Mouse (Mus musculus) layer of hippocampus, adult 2 months (tissue): Measurements from ENCODE around the gene Vmn2r84. TPM values are rescaled to one million over a fixed set of nuclear protein-coding genes. Genes with fewer than 3 reads are reported as not detected.
"Not testable (repeated sequence)": the region's sequence is repeated elsewhere in the genome, so short reads cannot be mapped to it uniquely, and the experiment has no call there.

Experiments
- DNase-seq, 2 experiments: peaks; one replicate each; pipeline ENCODE4 v3.0.0; 2022; ENCODE audit warnings: low spot score in 2 of 2
- H3K27ac ChIP-seq: fragments of 200-600 bp; 2 replicates; pipeline ENCODE4 v1.8.1; 2022
- H3K4me3 ChIP-seq: fragments of 200-600 bp; 2 replicates; pipeline ENCODE4 v1.8.1; 2022; ENCODE audit warnings: mild to moderate bottlenecking
- CTCF ChIP-seq: fragments of 200-600 bp; conservative IDR thresholded peaks from 2 replicates; pipeline ENCODE4 v1.8.1; 2022; ENCODE audit warnings: antibody characterized with exemption, mild to moderate bottlenecking, moderate library complexity
- long read RNA-seq, 2 experiments: library from polyadenylated mRNA; stranded (forward); transcript quantifications; one replicate each; pipeline ENCODE4 v2.0.0; 2021; ENCODE audit warnings: borderline mapping rate in 2 of 2
- total RNA-seq, 2 experiments: library from RNA; stranded (reverse); gene quantifications; 2 replicates each; pipeline ENCODE4 v1.2.3; 2021

Gene Vmn2r84
- total RNA-seq, result under 1 TPM; 0.13 to 0.20 TPM
- long read RNA-seq, experiment 1, partial matches to known transcripts, result 0 of 1 reads
- long read RNA-seq, experiment 1, other reads (novel, unspliced or antisense), result 1 of 1 reads
- long read RNA-seq, experiment 2, result 0 reads

DNA sequence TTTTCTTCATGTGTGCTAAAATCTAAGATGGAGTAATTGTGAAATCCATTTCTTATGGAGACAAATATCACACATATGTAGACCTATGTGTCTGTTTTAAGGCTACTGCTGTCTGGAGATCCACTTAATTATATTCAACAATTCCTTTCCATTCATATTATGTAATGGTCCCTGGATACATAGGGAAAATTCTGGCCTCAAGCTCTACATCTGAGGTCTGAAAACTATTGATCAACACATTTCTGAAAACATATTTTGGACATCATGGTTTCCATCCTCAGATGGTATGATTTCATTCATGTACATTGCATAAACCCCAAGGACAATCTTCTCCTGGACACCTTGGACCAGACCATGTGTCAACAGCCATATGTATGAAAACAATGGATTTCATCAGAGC is at the start of gene Vmn2r84:
Vmn2r84 (minus strand) TSS at position 101 of the 400 bp plus-strand sequence.
- no peak within 1 kb of the TSS for H3K27ac ChIP-seq
- H3K4me3 ChIP-seq, result no peak within 1 kb of the TSS
- no peak for TF ChIP-seq CTCF
- no peak for DNase-seq

DNA sequence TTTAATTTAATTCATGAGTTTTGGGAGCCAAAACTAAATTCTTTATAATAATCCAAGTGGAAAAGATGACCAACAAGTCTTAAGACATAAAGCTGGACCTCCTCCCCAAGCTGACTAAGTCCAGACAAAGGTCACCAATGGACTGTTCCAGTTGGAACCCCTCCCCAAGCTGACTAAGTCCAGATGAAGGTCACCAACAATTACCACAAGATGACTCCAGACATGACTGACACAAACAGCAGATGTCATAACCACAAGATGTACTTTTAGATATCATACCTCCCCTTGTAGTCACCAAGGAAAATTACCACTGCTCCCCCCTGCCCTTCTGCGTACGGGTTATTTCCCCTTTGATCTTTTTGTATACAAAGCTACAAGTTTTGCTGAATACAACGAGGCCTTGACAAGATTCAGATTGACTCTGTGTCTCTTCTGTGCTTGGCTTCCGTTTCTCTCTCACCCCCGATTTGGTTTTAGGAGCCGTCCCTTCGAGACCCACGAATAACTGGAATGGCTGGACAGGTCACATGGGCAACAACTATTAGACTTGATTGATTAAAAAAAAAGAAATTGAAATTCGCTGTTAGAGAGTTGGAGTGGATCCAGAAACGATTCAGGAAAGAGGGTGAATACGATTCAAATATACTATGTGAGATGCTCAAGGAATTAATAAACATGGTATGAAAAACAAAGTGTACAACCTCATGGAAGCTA is 40.2 kb upstream of the Vmn2r84 start:
- H3K27ac ChIP-seq, DNase-seq, H3K4me3 ChIP-seq: not testable (repeated sequence)

DNA sequence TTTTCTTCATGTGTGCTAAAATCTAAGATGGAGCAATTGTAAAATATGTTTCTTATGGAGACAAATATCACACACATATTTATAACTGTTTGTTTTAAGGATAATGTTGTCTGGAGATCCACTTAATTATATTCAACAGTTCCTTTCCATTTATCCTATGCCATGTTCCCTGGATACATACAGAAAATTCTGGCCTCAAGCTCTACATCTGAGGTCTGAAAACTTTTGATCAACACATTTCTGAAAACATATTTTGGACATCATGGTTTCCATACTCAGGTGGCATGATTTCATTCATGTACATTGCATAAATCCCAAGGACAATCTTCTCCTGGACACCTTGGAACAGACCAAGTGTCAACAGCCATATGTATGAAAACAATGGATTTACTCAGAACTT is 35.5 kb upstream of the Vmn2r84 start, which contains the start of gene Vmn2r85:
Vmn2r85 (minus strand) TSS at position 101 of the 400 bp plus-strand sequence.
- H3K27ac ChIP-seq, H3K4me3 ChIP-seq, DNase-seq: not testable (repeated sequence)

DNA sequence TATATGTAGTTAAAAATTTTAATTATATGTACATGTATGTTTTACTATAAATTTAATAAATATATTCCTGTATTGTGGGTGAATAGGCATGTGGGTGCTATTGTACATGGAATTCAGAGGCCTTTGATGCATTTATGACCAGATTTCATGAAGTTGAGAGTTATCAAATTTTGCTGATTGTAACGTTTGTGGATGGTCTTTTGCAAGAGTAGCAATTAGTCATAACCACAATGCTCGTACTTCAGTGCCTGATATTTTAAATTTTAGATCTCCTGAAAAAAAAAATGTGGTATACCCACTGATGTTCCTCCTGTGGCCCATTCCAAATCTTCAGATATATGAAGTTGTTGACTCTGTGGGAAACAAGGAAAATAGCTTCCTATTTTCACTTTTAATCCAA is 28.2 kb upstream of the Vmn2r84 start:
- DNase-seq, H3K4me3 ChIP-seq, H3K27ac ChIP-seq: not testable (repeated sequence)

DNA sequence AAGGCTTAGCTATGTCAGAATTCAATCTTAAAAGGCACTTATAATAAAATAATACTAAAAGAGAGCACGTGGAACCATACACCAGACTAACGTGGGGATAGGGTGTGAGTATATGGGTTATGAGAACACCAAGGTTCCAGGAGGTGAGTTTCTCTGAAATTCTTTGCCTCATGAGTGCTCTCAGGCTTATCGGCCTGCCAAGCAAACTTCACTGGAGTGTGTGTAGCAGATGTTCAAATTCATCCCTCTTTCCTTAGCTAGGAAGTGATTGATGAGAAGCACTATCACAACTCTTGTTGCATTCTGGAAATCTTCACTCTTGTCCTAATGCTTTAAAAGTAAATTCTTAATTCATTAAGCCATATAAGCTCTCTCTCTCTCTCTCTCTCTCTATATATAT is 26.3 kb upstream of the Vmn2r84 start:
- no peak overlapping the region for H3K27ac ChIP-seq

DNA sequence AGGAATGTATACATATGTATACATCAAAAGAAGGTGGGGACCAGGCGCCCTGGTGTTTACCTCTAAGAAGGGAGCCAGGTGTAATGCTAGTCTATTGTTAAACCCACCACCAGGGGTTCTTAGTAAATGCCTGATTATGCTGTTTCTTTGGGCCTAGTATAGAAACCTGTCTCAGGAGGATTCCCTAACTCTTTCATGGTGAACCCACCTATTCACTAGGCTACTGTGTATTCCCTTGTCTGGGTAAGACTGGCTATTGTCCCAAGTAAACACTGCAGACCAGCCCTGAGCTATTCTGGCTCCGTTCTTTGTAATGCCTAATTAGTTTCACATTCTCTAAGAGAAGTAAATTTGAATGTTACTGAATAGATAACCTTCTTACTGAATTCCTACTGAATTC is 25.8 kb upstream of the Vmn2r84 start:
- H3K4me3 ChIP-seq, DNase-seq, H3K27ac ChIP-seq: not testable (repeated sequence)

More for the DNA sequence above, 26.3 kb upstream of the Vmn2r84 start:
- H3K4me3 ChIP-seq, result no peak overlapping the region
- no peak for TF ChIP-seq CTCF
- no peak for DNase-seq

DNA sequence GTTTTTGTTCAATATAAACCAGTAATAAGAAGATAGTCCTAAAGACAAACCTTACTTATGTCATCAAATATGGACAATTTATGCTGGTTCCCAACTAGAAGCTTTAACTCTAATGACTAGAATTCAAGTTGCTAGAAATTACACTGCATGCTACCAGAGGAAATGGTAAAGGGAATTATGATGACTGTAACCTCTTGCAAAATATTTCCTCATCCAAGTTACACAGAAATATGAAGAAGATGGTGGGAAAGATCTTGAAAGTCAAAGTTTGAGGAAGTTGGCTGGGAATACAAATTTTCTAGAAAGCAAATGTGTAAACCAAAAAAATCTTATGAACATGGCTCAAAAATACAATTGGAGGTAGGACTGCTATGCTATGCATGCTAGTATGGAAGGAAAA is 22.2 kb upstream of the Vmn2r84 start:
- not testable (repeated sequence) for H3K27ac ChIP-seq, DNase-seq, H3K4me3 ChIP-seq

DNA sequence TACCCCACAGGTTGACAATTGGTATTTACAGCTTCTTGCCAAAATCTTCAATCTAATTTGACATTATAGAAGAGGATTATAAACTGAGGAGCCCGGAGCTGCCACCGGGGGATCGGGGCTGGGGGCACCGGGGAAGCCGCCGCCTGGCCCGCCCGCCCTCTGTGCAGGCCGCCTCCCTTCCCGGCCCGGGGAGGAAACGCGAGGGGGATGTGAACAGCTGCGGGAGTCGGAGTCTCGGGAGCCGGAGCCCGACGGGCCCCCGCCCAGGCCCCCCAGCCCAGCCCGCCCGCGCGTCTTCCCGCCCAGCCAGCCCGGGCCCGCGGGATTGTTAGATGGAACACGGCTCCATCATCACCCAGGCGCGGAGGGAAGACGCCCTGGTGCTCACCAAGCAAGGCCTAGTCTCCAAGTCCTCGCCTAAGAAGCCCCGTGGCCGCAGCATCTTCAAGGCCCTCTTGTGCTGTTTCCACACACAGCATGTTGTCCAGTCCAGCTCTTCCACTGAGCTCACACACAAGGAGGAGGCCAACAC is 18.1 kb upstream of the Vmn2r84 start:
- not testable (repeated sequence) for DNase-seq, H3K27ac ChIP-seq

DNA sequence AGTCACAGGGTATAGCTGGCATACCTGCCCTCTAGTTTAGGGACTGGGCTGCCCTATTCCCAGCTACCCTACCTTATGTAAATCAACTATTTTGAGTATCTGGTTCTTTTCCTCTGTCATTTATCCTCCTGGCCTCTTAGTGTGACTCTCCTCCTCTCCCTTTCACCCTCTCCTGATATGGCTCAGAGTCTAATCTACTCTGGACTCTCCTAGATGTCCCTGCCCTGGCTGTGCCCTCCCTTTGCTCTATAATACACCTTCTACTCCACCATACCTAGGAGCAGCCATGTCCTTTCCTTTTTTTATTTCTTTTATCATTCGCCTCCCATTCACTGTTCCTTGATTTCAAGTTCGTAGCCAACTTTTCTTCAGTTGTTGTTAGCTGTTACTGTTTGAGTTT is 19.0 kb downstream of the Vmn2r84 start:
- H3K4me3 ChIP-seq, result no peak overlapping the region
- H3K27ac ChIP-seq, result no peak overlapping the region
- no peak for TF ChIP-seq CTCF
- no peak for DNase-seq

More for the DNA sequence above, 18.1 kb upstream of the Vmn2r84 start:
- H3K4me3 ChIP-seq, result not testable (repeated sequence)

DNA sequence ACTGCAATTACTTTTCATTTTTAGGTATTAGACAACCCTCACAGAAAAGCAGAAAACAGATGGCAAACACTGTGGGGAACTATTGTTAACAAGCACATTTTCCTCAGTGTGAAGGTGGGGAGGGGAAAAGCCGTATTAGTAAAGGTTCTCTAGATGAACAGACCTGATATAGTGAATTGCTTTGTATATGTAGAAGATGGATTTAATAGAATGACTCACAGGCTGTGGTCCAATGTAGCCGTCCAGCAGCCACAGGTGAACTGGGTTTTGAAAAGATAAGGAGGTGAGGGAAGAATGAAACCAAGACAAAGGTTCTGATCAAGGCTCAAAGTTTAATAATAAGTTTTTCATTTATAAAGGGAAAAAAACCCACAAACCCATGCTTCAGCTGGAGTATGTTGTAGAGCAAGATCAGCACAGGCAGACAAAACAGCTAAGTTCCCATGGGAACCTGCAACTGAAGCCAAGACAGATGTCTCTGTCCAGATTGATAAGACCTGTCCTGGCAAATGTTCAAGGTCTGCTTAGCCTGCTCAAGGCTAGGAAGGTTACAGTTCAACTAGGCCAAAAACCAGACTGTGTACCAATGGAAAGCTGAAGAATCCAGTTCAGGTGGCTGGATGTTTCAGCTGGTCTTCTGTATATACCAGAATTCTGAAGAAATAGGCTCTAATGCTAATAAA is 21.5 kb downstream of the Vmn2r84 start:
- Histone ChIP-seq H3K27ac (no peak overlapping the region), H3K4me3 (no peak overlapping the region)
- no peak for TF ChIP-seq CTCF
- no peak for DNase-seq

DNA sequence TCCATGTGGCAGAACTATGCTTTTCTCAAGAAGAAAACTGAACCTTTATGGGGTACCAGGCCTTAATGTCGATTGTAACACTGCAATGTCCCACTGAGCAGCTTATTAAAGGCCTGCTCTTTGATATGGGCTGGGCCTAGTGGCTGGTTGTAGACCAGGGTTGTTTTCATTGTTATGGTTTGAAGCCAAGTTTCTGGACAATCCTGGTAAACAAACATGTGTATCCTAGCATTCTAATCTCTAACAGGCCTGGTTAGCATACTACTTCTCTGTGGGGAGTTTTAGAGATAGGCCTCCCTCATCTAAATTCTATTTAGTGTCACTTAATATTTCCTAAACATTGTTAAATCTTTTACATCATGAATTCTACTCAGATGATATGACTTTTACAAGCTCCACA is 22.5 kb downstream of the Vmn2r84 start:
- TF ChIP-seq CTCF, result no peak
- no peak overlapping the region for H3K4me3 ChIP-seq
- H3K27ac ChIP-seq, result no peak overlapping the region
- no peak for DNase-seq

DNA sequence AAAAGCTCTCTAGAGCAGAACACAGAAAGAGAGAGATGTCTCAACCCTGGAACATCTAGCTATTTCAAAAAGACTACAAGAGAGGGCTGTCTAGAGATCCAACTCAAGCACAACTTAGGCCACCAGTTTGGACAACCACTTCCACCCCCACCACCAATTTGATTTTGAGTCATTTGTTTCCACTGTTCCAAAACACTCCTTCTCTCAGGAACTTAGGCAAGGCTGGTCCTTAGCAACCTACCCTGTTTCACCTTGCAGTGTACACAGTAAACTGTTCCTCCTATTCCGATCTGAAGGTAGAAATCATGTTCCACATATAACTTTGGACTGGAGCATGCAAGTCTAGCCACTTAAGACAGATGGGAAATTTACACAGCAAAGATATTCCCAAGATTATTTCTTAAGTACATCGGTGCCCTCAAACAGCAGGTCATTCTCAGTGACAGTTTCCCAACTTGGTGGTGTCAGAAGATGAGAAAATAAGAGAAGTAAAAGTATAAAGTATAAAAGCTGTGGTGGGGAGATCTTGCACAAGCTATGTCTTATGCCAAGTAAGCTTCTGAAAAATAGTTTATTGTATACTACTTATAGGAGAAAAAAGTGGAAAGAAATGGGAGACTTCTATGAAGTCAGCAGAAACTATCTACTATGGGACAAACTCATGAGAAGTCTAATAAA is 24.0 kb downstream of the Vmn2r84 start:
- no peak for TF ChIP-seq CTCF

DNA sequence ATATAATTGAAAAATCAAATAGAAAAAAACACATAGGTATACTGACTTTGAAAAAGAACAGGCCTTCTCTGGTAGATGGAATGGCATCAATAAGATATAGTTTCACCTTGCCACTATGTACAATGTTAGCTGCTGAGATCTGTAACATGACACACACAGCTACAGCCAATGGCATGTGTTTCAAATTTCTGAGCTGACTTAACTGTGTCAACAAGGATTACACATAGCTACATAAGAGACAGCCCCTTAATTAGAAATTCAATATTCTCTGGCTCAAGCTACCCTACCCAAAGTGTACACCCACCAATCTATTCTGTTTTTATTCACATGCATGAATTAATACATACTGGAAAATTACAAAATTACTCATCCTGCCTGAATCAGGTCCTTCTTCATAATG is 25.7 kb downstream of the Vmn2r84 start:
- TF ChIP-seq CTCF, result no peak
- no peak for DNase-seq
- no peak overlapping the region for H3K4me3 ChIP-seq
- H3K27ac ChIP-seq, result no peak overlapping the region

More for the DNA sequence above, 24.0 kb downstream of the Vmn2r84 start:
- no peak for DNase-seq
- Histone ChIP-seq H3K27ac (no peak overlapping the region), H3K4me3 (no peak overlapping the region)
